Mouse (Mus musculus): Measurements from ENCODE around the gene Mtss1l.

GRCm38 (mm10) chr8:110700561-110700960, 20.7 kb upstream of the Mtss1l start:
- no peak for TF ChIP-seq CTCF (IDR thresholded peaks at IDR 0.05; ENCODE audit: low read depth)
- no peak for TF ChIP-seq EP300 (IDR thresholded peaks at IDR 0.05; ENCODE audit: low read depth)
